Mouse (Mus musculus): ENCODE measurements around the gene Mad2l1bp.

Mad2l1bp gene

GRCm38 (mm10) chr17:46156680-46157079 lies 3.3 kb upstream of the Mad2l1bp start:
- in situ Hi-C loops (cut with MseI, MboI), result no loop called here

- in situ Hi-C loops (cut with MseI, MboI), result no loop called here
These were observed 983 bp upstream of the Mad2l1bp start for GRCm38 (mm10) chr17:46154336-46154735.

GRCm38 (mm10) chr17:46143578-46144423 lies 9.6 kb downstream of the Mad2l1bp start, which contains the start of gene Rsph9:
TSS of gene Rsph9 (minus strand) at chr17:46144216.
- in situ Hi-C loops (cut with MseI, MboI), result no loop called here

- in situ Hi-C loops (cut with MseI, MboI), result loop anchor here in 1 of 2 experiments (10.0 kb wide), 1 partner anchor 405 kb away; the partner anchor contains the start of gene 1600014C23Rik
These were observed 13.5 kb downstream of the Mad2l1bp start for GRCm38 (mm10) chr17:46139872-46140271.

- in situ Hi-C loops (cut with MseI, MboI), result loop anchor here in 1 of 2 experiments (10.0 kb wide), 1 partner anchor 404 kb away; the partner anchor contains the start of gene 1600014C23Rik
These were observed 14.7 kb downstream of the Mad2l1bp start for GRCm38 (mm10) chr17:46138563-46139236.

GRCm38 (mm10) chr17:46132862-46133261 lies 20.5 kb downstream of the Mad2l1bp start:
- in situ Hi-C loops (cut with MseI, MboI), result loop anchor here in 1 of 2 experiments (10.0 kb wide), 1 partner anchor 398 kb away; the partner anchor contains the start of gene 1600014C23Rik

- in situ Hi-C loops (cut with MseI, MboI), result loop anchor here in 1 of 2 experiments (10.0 kb wide), 1 partner anchor 397 kb away; the partner anchor contains the start of gene 1600014C23Rik
These were observed 21.2 kb downstream of the Mad2l1bp start for GRCm38 (mm10) chr17:46132058-46132718.

- in situ Hi-C loops (cut with MseI, MboI), result loop anchor here in 1 of 2 experiments (10.0 kb wide), 1 partner anchor 395 kb away; the partner anchor contains the start of gene 1600014C23Rik
These were observed 23.4 kb downstream of the Mad2l1bp start for GRCm38 (mm10) chr17:46129741-46130498.

GRCm38 (mm10) chr17:46127814-46128493 lies 25.4 kb downstream of the Mad2l1bp start:
- in situ Hi-C loops (cut with MseI, MboI), result no loop called here

GRCm38 (mm10) chr17:46126608-46127007 lies 26.7 kb downstream of the Mad2l1bp start:
- in situ Hi-C loops (cut with MseI, MboI), result no loop called here

- in situ Hi-C loops (cut with MseI, MboI), result no loop called here
These were observed 29.2 kb downstream of the Mad2l1bp start for GRCm38 (mm10) chr17:46123953-46124700.

- in situ Hi-C loops (cut with MseI, MboI), result no loop called here
These were observed 30.1 kb downstream of the Mad2l1bp start for GRCm38 (mm10) chr17:46123285-46123684.

- in situ Hi-C loops (cut with MseI, MboI), result no loop called here
These were observed 30.6 kb downstream of the Mad2l1bp start for GRCm38 (mm10) chr17:46122791-46123190.

- in situ Hi-C loops (cut with MseI, MboI), result no loop called here
These were observed 33.7 kb downstream of the Mad2l1bp start for GRCm38 (mm10) chr17:46119641-46120040.

- in situ Hi-C loops (cut with MseI, MboI), result no loop called here
These were observed 34.9 kb downstream of the Mad2l1bp start for GRCm38 (mm10) chr17:46118423-46118850.

GRCm38 (mm10) chr17:46117623-46118422 lies 35.5 kb downstream of the Mad2l1bp start:
- in situ Hi-C loops (cut with MseI, MboI), result no loop called here

- in situ Hi-C loops (cut with MseI, MboI), result no loop called here
These were observed 36.5 kb downstream of the Mad2l1bp start for GRCm38 (mm10) chr17:46116881-46117280.

- in situ Hi-C loops (cut with MseI, MboI), result no loop called here
These were observed 37.2 kb downstream of the Mad2l1bp start for GRCm38 (mm10) chr17:46116138-46116537.

GRCm38 (mm10) chr17:46115489-46115888 lies 37.9 kb downstream of the Mad2l1bp start:
- in situ Hi-C loops (cut with MseI, MboI), result no loop called here
